Mouse (Mus musculus): ENCODE results near the gene Lss. TPM values are rescaled to one million over a fixed set of nuclear protein-coding genes. Genes with fewer than 3 reads are reported as not detected.

The Lss gene
- total RNA-seq (2021): 1 to 10 TPM; 6.5 to 9.8 TPM
- long read RNA-seq, experiment 1, full-length matches to known transcripts: 2 of 9 reads
- long read RNA-seq, experiment 1, partial matches to known transcripts: 2 of 9 reads
- long read RNA-seq, experiment 1, other reads (novel, unspliced or antisense): 5 of 9 reads
- long read RNA-seq, experiment 2, full-length matches to known transcripts: 4 of 6 reads
- long read RNA-seq, experiment 2, partial matches to known transcripts: 1 of 6 reads
- long read RNA-seq, experiment 2, other reads (novel, unspliced or antisense): 1 of 6 reads

DNA sequence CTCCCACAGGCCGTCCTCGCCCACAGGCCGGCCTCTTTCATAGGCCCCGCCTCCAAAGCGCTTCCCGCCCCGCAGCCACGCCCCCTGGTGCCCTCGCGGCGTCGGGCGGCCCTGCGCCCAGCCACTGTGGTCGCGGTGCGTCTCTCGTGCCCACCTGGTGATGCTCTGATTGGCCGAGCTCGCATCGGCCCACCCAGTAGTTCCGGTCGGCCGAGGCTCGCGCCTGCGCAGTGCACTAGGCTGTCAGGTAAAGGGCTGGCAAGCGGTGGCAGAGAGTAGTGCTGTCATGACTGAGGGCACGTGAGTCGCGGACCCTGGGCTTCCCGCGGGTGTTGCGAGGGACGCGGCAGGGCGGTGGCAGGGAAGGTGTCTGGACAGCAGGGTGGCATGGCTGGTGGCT, at the start of gene Lss:
Gene Lss, plus strand, starts transcription at position 214 of the 400 bp plus-strand sequence.
- DNase-seq (ENCODE audit: low spot score): peak; percentile 96

GRCm38 (mm10) chr10:76486302-76486701, 45.1 kb upstream of the Lss start:
- DNase-seq (ENCODE audit: low spot score): no peak

- DNase-seq (ENCODE audit: low spot score): no peak
Observed at GRCm38 (mm10) chr10:76488265-76488664, 43.1 kb upstream of the Lss start.

GRCm38 (mm10) chr10:76489205-76489604, 42.2 kb upstream of the Lss start:
- DNase-seq (ENCODE audit: low spot score): no peak

DNA sequence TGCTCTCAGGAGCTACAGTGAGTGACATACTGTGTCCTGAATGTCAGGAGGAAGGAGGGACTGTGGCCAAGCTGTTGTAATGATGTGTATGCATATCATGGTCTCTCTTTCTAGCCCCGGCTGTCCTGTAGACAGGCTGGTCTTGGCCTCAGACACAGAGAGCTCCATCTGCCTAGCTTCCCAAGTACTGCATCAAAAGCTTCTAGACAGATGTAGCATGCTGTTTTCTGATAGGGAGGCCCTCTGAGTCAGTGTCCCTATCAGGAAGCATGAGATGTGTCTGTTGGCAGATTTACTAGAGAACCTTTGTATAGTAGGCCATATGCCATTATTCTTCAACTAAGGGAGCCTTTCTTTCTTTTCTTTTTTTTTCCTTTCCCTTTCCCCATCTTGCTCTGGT, 37.9 kb upstream of the Lss start:
- no peak for DNase-seq (ENCODE audit: low spot score)

DNA sequence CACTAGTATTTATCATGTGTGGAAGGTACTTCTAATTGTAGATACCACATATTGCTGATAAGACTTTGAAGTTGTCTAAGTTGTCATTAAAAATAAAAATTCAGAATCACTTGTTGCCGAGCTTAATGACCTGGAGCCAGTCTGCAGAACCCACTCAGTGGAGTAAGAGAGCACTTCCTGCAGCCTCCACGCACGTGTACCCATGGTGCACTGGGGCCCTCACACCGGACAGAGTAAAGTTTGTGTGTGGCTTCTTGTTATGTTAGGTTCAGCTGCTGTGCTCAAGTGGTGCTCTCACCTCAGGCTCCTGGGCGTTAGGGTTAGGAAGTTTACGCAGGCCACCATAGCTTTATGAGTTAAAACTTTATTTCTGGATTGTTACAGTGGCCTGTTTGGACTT, 35.9 kb upstream of the Lss start:
- DNase-seq (ENCODE audit: low spot score): no peak

- no peak for DNase-seq (ENCODE audit: low spot score)
Observed at GRCm38 (mm10) chr10:76496366-76496765, 35.0 kb upstream of the Lss start.

GRCm38 (mm10) chr10:76497522-76497921, 33.9 kb upstream of the Lss start:
- DNase-seq (ENCODE audit: low spot score): no peak

- no peak for DNase-seq (ENCODE audit: low spot score)
Observed at GRCm38 (mm10) chr10:76504271-76504943, 27.0 kb upstream of the Lss start.

- no peak for DNase-seq (ENCODE audit: low spot score)
Observed at GRCm38 (mm10) chr10:76505865-76506264, 25.5 kb upstream of the Lss start.

- peak; percentile 64 for DNase-seq (ENCODE audit: low spot score)
Observed at GRCm38 (mm10) chr10:76512965-76513583, 18.3 kb upstream of the Lss start.

DNA sequence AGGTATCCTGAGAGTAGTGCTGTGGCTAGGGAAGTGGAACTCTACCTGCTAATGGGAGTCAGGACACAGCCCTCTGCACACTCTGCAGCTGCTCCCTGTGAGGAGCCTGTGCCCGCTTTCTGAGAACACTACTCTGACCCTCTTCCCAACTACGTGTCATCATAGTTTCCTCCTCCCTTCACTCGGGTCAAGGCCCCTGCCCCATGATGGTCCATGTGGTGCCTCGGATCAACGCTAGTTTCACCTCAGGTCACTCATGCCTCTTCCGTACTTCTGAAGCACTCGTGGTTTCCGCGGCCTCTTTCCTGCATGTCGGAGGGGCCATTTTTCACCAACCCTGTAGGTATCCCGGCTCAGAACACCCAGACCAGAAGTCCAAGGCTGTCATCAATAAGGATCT, 466 bp upstream of the Lss start:
- no peak for DNase-seq (ENCODE audit: low spot score)

GRCm38 (mm10) chr10:76531828-76532227, 440 bp downstream of the Lss start:
- no peak for DNase-seq (ENCODE audit: low spot score)

DNA sequence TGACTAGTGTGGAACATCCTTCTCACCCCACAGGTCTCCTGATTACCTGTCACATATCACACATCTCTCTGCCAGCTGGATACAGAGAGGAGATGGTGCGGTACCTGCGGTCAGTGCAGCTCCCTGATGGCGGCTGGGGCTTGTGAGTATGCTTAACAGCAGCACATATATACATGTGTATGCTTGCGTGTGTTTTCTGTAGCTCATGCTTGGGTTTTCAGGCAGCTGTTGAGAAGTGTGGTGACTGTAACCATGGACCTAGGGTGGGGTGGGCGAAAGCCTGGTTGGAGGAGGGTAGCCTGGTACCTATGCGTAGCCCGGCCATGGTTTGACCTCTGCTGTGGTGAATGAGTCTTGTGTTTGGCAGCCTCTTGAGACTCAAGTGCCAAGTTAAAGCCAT, 4.1 kb downstream of the Lss start:
- no peak for DNase-seq (ENCODE audit: low spot score)

DNA sequence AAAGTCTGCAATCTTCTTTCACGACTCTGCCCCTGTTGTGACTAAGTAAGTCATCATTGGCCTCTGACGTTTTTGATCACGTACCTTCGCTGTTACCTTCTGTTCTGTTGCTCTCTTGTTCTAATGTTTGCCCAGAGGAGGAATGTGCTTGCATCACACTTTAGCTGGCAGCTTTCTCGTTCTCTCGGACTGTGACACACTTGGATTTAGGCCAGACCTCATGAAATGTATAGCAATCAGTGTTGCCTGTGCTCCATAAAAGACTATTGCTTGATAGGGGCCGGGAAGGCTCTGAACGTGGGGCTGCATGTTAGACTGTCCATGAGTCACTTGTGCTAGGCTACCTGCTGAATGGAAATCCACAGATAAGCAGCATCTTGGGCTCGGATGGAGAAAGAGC, 6.2 kb downstream of the Lss start:
- no peak for DNase-seq (ENCODE audit: low spot score)

DNA sequence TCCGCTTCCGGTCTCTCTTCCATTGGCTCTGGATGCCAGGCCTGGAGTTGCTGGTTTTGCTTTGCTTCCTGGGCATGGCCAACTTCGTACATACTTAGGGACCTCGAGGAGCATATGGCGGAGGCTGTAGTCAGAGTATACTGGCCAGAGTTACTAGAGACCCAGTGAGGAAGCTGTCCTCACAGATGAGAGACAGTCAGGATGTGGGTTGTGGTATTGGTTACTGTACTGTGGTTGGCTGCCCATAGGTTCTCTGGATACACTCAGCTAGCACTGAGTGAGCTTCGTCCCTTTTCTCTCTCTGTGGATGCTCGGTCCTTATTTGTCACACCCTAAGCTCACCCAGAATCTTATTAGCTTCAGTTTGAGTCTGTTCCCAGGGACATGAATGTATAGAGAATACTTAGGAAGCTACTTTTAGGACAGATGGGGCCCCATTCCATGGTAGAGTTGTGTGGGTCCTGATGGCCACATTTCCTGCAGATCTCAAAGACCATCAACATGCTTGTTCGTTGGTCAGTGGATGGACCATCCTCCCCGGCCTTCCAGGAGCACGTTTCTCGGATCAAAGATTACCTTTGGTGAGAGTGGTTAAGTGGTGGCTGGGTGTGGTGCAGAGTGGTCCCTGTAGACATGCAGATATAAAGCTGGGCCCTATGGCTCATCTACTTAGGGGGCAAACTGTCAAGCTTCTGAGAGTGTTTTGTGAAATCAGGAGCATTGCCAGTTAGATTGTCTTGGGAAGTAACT, 10.1 kb downstream of the Lss start:
- no peak for DNase-seq (ENCODE audit: low spot score)

DNA sequence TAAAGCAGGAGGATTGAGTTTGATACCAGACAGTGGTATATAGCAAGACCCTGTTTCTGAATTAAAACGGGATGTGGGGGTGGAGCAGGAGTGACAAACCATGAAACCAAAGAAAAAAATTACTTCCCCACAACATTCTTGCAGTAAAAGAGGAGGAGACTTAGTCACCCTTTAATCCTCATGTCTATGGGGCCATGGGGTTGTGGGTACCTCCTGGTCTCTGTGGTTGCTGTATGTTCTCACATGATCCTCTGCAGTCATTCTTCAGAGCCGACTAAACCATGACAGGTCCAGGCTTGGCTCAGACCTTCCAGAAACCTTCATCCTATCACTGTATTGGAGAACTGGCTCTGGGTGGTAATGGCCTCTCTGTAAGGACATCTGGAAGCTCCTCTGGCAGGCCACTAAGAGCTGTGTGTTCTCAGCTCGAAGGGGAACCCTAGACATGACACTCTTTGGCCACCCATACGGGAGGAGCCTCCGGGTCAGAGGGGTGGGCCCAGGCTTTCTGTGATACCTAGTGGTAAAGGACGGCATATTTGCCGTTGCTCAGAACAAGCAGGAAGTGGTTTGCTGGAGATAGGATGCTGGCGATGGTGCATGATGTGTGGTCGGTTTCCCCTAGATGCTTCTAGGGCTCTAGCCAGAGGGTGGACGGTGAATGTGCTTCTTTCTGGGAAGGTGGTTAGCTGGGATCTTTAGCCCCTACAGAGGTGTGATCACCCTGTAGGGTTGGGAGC, 11.4 kb downstream of the Lss start:
- DNase-seq (ENCODE audit: low spot score): no peak

GRCm38 (mm10) chr10:76546566-76546965, 15.2 kb downstream of the Lss start:
- DNase-seq (ENCODE audit: low spot score): no peak

- DNase-seq (ENCODE audit: low spot score): no peak
Observed at GRCm38 (mm10) chr10:76548218-76548617, 16.8 kb downstream of the Lss start.

- DNase-seq (ENCODE audit: low spot score): peak; percentile 9
Observed at GRCm38 (mm10) chr10:76550458-76550857, 19.1 kb downstream of the Lss start.

- DNase-seq (ENCODE audit: low spot score): no peak
Observed at GRCm38 (mm10) chr10:76551556-76551955, 20.2 kb downstream of the Lss start.

All from gastrocnemius, adult 18-20 months (tissue).